Mouse (Mus musculus) v-Abl transformed pro-B cells (cell line): ENCODE measurements around the gene Plekha8.

Experiments used
- in situ Hi-C, 2 experiments: fragments of 400-800 bp; cut with MboI; formaldehyde crosslinking; loops; one replicate each; pipeline ENCODE4 v1.15.1; 2025; ENCODE audit not compliant: unreplicated experiment in 2 of 2

Plekha8 gene

DNA sequence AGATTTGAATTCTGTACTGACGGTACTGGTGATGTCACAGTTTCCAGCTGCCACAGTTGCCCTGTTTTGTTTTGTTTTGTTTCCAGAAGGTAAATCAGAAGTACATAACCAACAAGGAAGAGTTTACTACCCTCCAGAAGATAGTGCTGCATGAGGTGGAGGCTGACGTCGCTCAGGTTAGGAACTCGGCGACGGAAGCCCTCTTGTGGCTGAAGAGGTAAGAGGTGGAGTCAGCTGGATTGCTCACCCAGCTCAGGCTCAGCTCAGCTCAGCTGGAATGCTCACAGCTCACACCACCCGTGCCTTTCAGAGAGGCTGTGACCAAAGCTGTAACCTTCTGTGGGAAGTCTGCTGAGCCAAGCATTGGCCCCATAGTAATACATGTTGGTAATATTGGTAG lies 34.8 kb downstream of the Plekha8 start:
- in situ Hi-C loops = no loop called here

DNA sequence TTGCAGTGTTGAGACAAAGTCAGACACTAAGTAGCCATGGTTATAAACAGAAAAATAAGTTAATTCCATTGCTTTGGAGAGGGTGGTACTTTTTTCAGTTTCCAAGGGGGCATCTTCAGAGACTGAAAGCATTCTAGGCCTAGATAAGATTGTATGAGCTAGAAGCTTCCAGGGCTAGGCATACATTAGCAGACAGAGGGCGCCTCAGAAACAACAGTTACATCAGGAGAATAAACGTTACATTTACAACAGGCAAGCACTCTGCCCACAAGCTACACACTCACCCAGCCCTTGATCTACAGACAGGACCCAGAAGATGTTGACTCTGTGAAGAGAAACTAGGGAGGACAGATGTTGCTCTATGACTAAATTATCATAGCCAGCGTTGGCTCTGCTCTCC lies 36.6 kb downstream of the Plekha8 start:
- in situ Hi-C loops = no loop called here

DNA sequence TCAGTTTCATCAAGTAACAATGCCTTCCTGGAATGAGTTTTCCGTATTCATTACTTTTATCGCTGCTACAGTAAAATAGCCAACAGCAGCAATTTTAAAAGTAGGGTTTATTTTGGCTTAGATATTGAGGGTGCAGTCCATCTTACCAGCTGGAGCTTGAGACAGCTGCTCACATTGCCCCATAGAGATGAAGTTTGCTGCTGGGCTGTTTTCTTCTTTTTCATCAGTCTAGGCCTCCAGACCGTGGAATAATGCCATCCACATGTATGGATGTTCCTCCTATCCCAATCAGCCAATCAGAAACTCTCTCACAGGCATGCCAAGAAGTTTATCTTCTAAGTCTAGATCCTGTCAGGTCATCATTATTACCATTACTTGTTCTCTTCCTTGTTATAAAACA lies 45.0 kb downstream of the Plekha8 start:
- in situ Hi-C loops = no loop called here

DNA sequence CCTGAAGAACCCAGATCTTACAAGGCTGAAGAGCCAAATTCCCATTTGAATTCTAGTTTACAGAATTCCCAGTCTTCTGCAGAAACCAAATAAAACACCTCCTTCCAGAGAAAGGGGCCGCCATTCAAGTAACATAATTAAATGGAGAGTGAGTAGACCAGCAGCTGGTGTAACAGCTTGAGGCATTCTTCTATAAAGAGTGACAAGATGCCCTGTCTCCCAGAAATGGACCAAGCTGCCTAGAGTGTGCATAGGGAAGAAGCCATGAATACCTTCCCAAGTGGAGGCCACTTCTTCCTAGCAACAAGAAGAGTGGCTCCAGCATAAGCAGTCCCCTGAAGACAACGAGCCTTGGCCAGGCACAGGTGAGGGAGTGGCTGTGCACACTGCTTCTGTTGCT lies 47.0 kb downstream of the Plekha8 start:
- in situ Hi-C loops = no loop called here

DNA sequence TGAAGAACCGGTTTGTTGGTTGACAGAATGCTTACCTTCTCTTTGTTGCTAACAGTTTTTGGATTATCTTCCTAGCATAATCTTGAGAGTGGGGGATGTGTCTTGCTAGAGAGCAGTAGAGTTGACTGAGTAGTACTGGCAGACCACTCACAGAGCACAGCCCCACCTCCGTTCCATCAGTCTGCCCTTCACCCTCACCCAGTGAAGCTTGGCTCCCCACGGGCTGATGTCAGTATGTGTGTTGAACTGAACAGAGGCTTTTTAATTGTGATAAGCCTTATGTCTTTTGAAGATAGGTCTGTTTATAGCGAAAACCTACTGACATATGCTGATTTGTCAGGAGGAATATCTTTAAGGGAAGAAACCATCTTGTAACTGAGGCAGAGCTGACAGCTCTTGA lies 48.3 kb downstream of the Plekha8 start:
- in situ Hi-C loops = no loop called here

DNA sequence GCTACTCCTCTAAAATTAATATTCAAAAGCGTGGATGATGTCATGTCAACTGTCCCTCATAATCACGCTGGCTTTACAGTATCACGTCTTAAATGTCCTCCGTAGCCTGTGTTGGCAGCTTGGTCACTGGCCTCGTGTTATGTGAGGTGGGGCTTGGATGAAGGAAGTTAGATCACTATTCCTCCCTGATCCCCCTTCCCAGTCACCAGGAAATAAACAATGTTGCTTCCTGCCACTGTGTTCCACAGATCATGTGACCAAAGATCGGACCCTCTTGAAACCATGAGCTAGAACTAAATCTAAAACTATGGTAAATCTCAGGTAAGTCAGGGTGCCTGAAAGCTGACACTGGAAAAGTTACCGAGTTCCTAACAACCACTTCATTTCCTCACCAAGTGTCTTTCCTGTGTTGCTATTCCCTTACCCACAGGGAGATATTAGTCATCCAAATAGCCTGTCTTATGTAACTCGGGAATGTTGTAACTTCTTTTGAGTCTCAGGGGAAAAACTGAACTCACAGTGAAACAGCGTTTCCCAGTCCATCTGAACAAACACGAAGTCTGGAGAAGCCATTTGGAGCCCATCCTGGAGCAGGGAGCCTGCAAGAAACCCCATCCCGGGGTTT lies 60.7 kb downstream of the Plekha8 start:
- in situ Hi-C loops = no loop called here

DNA sequence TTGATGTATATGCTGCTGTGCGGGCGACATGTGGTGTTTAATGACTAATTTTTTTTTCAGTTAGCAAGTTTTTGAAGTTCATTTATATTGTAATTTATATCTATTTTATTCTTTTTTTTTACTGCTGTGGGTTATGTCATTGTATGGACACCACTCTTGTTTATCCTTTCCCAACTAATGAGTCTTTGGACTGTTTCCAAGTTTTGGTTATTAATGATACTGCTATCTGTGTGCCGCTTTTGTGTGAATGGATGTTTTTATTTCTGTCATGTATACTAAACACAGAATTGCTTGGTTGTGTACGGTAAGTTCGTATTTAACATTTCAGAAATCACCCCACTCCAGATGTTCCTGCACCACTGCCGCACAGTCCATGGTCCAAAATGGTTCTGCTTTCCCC lies 63.0 kb downstream of the Plekha8 start:
- in situ Hi-C loops = no loop called here

DNA sequence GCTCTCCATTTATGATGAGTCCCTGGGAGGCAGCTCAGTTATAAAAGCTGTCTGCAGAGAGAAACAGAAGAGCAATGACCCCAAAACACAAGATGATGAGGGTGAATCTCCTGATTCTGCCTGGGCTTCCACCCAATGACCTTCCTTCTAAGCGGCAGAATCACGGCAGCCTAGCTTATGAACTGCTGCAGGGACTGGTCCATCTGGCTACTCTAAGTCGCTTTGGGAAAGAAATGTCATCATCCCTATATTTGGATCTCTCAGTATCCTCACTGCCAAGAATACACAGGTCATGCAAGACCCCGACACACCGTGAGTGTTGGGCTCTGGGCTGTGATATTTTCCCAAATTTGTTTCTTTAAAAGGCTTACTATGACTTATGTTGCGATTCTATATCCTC lies 75.0 kb downstream of the Plekha8 start:
- in situ Hi-C loops = no loop called here

DNA sequence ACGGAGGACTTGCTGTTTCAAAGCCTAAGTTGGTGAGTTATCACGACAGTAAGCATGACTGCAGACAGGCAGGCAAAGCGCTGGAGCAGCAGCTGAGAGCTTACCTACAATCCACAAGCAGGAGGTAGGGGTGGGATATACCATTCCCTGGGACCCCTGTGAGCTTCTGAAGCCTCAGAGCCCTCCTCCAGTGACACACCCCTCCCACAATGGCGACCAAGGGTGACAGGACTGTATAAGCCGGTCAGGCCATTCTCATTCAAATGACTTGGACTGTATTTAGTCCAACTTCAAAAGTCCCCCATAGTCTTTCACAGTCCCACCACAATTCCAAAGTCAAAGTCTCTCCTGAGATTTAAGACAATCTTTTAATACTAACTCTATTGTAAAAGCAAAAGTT lies 78.0 kb downstream of the Plekha8 start:
- in situ Hi-C loops = no loop called here

DNA sequence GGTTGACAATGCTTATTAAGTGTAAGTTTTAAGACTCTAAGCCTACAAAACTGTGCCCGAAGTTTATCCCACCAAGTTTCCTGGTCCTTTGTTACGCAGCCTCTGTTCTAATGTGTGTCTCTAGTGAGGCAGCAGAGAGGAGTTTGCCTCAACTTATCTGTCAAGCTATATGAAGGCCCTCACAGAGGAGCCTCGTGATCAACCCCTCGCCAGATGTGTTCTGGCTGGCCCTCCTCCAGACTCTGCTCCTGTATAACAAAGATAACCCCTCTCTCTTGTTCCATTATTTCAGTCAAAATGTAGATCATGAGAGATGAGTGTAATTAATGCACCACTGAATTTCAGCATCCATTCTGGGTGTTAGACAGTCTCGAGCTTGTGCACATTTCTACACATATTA lies 84.8 kb downstream of the Plekha8 start:
- in situ Hi-C loops = loop anchor here (5.0 kb wide), 1 partner anchor 82 kb away; the partner anchor contains the start of genes Fkbp14 (in 2 of the 2) and Plekha8 (in 2 of the 2)

DNA sequence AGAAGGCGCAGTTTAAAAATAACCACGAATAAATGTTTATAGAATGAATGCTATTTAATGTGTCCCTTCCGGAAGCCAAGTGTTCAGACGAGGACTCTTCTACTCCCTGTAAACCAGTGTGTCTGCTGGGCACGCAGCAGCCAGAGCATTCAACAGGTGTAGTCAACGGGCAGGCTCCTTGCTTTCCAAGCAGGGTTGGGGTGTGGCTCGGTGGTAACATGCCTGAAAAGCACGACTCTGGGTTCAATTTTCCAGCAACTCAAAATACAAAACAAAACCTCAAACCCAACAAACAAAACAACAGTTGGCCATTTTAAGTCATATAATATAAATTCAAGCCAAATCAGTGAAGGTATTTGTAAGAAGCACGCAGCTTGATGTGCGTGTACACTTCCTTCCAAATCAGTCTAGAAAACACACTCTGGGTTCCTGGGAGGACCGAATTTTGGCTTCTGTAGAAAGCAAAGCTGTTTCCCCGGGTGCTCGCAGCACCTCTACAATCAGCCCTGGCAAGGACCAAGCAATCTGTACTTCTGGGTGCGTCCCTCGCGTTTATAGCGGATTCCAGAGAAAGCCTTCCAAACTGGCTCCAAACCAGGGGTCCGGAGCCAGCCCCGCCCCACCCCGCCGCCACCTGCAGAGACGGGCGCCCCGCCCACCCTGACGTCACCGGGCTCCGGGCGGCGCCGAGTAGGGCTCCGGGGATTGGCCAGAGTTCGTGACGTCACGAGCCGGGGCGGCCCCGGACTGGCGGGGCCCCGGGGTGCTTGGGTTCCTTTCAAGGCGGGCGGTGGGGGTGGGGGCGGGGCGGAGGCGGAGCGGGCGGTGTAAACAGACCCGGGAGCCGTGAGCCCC lies 86.2 kb downstream of the Plekha8 start, which contains the start of gene Mturn:
Gene Mturn, plus strand, starts transcription at position 734 of the 855 bp plus-strand sequence.
- in situ Hi-C loops = loop anchor here in 1 of 2 experiments (5.0 kb wide), 1 partner anchor 84 kb away; the partner anchor contains the start of genes Fkbp14 and Plekha8

DNA sequence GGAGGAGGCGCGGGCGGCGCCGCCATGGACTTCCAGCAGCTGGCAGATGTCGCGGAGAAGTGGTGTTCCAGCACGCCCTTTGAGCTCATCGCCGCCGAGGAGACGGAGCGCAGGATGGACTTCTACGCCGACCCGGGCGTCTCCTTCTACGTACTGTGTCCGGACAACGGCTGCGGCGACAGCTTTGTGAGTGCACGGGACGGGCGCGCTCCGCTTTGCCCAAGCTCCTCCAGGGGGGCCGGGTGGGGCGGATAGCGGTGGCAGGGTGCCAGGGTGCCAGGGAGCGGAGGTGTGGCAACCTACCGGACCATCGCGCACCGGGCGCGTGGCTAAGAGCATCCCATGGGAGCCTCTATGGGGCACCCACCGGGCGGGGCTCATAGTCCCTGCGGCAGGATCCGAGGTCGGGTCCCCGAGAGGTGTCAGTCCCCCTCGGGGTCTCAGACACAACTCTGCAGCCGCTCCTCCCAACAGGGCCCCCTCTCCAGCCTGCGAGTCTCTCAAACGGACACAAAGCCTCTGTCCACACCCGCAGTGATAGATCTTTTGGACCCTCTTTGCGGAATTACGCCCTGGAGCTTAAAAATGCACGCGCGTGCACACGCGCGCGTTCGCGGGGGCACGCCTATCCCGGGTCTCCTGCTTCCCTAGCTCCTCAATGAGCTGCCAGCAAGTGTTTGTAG lies 87.0 kb downstream of the Plekha8 start:
- in situ Hi-C loops = loop anchor here in 1 of 2 experiments (5.0 kb wide), 1 partner anchor 85 kb away; the partner anchor contains the start of genes Fkbp14 and Plekha8

DNA sequence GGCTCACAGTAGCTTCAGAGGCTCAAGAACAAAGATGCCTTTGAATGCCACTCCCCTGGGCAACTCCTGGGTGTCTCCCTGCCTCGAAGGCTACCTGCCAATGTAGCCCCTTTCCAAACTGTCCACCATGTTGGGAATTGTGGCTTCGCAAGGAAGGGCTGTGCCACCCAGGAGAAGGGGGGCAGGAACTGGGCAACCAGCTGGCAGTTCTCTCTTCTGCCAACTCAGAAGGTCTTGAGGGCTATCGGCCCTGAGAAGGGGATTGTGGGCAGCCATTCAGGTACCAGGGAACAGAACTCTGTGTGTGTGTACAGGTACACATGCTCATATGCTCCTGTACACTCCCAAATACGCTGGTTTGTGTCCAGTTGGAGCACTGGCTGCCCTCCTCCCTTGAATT lies 89.2 kb downstream of the Plekha8 start:
- in situ Hi-C loops = loop anchor here in 1 of 2 experiments (5.0 kb wide), 1 partner anchor 87 kb away; the partner anchor contains the start of genes Fkbp14 and Plekha8

DNA sequence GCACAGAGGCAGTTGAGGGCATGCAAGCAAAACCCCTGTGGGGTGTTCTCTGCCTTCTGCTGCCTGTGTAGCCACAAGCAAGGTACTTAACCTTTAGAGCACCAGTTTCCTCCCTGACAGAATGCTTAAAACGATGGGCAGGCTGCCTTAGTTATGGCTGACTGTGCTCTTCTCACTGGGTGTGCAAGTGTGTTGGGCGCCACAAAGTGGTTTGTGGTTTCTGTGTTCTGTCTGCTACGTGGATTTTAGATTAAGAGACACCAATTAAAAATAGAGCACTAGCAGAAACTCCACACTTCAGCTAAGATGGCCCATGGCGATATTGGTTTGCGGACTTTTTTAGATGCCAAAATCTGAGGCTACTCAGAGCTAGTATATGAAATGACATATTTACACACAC lies 90.2 kb downstream of the Plekha8 start:
- in situ Hi-C loops = no loop called here

DNA sequence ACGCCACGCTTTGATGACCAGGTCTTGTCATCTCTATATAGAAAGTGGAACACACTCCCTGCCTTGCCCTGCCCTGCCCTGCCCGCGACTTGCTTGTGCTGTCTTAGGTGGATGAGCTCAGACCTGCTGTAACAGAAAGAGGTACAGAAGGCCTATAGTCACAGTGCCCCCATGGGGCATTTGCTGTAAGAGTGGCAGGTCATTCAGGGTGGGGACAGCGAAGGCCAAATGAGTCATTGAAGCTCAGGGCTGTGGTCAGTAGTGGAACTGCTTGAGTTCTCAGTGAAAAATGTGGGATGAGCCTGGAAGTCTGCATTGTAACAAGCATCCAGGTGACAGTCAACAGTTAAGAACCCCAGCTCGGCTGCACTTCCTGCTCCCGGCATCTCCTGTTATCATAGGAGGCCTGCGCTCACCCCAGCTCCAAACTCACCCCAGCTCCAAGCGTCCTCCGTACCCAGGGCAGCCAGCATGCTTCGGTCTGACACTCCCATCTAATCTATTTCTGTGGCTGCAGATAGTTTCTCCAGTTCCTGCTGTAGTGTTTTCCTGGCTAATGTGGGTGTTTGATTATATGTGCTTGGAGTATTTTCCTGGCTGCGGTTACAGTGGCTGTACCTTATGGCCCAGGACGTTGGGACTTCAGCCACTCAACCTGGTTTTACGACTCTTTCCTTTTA lies 90.9 kb downstream of the Plekha8 start:
- in situ Hi-C loops = no loop called here

DNA sequence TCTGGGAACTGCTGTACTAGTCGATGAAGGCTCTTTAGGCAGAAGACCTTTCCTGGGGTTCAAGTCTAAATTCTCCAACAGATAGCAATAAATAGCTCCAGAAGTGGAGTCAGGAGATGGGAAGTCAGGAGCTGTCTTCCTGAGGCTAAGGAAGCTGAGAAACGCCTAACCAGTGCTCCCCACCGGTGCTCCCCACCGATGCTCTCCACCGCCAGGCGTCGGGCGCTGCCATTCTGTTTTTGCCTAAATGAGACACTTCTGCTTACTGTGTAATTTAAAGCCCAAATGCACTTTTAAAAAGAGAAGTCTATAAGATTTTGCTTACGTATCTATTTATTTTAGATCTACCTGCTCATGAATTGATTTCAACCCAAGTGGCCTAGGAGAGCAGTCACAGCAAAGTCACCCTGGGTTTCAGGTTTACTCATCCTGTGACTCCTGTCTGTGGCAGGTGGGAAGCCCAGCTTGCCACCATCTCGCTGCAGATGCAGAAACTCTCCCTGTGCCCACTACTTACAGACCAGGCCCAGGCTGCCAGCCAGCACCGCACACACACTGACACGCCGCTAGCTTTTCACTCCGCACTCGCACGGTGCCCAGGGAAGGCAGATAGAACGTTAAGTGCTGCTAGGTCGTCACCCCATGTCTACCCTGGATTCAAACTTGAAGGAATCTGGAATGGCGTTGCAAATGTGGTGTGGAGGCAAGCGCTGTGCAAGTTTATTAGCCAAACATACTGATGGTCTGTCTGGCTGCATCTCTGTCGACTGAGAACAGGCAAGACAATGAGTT lies 92.2 kb downstream of the Plekha8 start:
- in situ Hi-C loops = no loop called here

DNA sequence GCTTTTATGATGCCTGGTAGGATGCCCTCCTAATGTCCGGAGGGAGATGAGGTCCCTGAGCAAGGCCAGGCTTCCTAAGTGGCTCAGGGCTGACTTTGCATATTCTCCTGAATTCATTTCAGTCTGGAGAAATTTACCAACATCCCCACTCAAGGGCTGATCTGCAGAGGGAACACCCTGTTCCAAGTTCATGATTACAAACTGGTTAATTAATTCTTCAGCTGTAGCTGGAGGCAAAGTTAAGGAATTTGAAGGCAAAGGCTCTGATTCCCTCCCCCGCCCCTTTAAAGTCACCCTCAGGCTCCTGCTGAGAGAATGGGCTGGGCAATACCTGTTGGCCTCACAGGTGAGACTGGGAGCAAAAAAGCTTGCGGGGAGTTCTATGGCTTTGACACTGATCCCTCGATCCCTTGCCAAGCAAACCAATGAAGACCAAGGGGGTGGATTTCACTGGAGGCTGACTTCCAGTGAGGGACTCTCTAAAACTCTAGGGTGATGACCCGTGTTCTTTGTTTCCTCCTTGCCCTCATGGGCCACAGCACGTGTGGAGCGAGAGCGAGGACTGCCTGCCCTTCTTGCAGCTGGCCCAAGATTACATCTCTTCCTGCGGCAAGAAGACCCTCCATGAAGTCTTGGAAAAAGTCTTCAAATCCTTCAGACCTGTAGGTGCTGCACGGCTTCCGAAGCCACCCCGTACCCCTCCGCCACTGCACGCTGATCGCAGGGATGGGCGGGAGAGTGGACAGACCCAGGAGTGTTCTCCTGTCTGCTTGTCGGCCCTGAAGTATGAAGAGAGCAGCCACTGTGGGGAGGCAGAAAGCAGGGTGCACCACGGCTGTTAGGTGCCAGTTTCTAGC lies 93.8 kb downstream of the Plekha8 start:
- in situ Hi-C loops = no loop called here

DNA sequence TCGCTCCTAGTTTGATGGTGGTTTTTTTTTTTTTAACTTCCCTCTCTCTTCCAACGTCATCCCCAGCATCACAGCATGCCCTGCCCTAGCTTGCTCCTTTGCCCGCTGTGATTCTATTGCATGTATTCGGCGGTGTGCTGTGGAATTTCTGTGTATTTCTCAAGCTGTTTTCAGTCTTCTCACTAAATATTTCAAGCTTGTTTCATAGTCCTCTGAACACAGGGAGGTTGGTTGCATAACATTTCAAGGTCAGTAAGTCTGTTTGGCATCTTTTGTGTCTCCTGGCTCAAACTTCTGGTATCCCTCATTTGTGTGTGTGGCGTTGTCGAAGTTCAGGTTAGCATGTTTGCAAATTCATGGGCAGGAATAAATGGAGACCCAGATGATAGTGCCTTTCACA lies 94.8 kb downstream of the Plekha8 start:
- in situ Hi-C loops = no loop called here

DNA sequence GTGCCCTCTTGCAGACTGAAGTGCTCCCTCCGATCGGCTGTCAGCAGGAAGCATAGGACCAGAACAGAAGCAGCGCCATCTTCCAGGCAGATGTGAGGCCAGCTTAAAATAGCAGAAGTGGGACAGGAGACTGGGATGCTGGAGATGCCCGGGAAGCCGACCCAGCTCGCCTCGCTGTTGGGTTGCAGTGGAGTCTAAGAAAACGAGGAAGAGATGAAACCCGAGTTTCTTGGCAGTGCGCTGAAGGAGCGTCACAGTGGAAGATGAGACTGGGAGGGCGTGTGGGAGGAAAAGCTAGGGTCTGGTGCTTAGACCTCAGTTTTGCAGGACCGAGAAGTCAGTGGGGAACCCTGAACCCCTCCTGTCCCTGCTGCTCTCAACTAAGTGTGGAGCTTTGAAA lies 95.9 kb downstream of the Plekha8 start:
- in situ Hi-C loops = no loop called here
